Mouse (Mus musculus): ENCODE results near the gene Gm49510. TPM values are rescaled to one million over a fixed set of nuclear protein-coding genes. Genes with fewer than 3 reads are reported as not detected.

The Gm49510 gene
- total RNA-seq, 2 experiments from 2014 or later = not detected

DNA sequence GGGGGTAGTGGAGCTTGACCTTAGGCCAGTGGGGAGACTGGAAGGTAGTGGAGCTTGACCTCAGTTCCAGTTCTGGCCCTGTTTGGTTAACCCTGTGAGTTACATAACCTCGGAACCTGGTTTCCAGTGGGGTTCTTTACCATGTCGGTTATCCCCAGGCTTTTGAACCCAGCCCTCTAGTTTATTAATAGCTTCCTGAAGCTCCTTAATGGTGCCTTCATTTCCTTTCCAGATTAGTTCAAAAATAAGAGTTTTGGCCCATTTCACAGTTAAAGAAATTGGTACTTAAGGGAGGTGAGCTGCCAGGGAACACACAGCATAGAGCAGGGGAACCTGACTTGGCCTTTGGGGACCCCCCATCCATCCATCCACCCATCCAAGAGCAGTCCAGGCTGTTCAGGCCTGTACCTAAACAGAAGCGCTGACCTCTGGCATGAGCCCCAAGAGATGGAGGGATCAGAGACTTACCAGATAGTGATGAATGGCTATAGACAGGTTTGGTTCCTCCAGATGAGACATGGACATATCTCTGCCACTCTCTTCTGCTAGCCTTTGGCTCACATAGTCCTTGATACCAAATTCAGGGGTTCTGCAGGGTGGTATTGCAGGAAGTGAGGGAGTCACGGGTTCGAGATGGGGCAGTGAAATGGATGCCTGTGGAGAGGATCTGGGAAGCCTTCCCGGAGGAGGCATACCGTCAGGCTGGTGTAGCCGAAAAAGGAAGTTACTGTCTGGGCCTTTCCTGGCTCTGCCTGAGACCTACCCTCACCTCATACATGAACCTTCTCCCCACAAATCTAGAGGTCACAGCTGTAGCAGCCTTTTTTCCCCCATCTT is 15.6 kb downstream of the Gm49510 start:
- peak in 1 of 2 experiments; percentile 17 for DNase-seq (ENCODE audit: low spot score in 2 of 2)

DNA sequence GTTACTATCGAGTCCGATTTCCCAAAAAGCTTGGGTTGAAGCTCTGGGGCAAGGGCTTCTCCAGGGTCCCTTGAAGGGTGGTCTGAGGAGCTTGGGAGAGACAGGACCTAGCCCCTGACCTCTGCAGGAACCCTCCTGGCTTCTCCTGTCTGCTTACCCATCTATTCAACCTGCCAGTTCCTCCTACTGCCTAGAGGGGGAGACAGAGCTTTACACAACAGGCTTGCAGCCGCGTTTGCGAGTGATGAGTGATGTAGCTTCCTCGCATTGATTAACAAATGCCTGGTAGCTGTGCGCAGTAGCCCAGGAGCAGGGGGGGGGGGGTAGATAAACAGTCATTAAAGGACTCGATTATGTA is 16.2 kb downstream of the Gm49510 start:
- peak in 1 of 2 experiments; percentile 70 for DNase-seq (ENCODE audit: low spot score in 2 of 2)

DNA sequence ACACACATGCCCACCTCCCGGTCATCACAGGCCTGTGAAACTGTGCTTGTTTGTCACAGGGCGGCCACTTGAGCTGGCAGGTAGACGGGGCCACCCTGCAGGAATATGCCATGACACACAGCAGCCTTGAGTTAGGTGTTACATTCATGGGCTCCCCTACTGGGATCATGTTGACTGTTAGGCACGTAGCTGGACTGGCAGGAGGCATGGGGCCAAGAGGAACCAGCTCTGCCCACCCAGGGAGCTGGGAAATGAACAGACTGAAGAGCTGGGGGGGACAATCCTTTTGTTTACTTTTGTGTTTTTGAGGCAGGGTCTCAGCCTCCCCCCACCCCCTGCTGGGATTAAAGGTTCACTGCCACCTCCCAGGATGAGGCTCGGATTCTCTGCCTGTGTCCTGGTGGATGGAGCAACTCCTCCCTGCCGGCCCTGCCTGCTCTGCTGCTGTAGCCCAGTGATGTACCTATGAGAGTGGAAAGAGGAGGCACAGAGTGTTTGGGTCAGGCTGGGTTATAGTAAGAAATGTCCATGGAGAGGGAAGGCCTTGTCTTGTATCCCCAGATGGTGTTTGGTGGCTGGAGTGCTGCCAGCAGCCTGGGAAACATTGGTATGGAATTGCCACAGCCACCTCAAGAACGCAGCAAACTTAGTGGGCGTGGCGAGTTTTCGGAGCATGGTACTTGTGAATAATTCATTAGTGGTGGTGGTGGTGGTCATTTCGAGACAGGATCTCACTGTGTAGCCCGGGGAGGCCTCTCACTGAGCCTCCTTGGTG is 16.8 kb downstream of the Gm49510 start:
- peak in 1 of 2 experiments; percentile 37 for DNase-seq (ENCODE audit: low spot score in 2 of 2)

DNA sequence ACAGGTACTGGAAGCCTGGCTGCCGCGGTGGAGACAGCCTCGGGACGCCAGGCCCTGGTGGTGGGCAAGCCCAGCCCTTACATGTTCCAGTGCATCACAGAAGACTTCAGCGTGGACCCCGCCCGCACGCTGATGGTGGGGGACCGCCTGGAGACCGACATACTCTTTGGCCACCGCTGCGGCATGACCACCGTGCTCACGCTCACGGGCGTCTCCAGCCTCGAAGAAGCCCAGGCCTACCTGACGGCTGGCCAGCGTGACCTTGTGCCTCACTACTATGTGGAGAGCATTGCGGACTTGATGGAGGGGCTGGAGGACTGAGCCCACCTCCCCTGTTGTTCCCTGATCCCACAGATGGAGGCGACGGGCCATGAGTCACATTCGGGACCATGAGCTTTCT is 18.7 kb downstream of the Gm49510 start:
- DNase-seq (ENCODE audit: low spot score in 2 of 2) = peak in 1 of 2 experiments; percentile 19

DNA sequence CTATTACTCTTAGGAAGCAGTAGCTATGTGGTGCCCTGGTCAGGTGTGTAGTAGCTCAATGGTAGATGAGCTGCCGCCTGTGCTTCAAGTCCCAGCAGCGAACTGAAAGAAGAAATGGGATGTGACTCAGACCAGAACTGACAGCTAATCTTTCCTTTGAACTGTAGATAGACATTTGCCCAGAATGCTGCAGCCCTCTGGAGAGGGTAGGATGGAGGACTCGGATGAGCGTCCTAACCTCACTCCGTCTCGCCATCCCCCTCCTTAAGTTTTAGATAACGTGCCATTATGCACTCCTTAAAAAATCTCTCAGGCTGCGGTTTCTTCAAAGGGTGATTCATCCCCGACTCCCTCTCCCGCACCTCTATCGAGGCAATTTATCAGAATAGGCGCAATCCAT is 20.4 kb downstream of the Gm49510 start:
- DNase-seq (ENCODE audit: low spot score in 2 of 2) = no peak

DNA sequence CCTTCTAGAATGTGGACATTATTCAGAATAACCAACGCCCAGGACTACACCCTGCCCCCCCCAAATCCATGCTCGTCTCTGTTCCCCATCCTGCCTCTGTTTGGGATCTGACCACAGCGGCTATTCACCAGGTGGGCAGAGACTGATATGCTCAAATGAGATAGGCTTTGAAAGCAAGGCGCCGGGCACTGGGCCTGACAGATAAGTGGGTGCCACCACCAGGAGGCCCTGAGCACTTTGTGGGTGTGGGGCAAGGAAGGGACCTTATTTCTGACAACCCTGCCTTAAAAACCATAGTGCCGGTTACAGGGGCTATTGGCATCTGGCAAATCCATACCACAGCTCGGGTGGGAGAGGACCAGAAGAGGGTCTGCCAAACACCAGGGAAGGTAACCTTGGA is 23.2 kb downstream of the Gm49510 start:
- no peak for DNase-seq (ENCODE audit: low spot score in 2 of 2)

DNA sequence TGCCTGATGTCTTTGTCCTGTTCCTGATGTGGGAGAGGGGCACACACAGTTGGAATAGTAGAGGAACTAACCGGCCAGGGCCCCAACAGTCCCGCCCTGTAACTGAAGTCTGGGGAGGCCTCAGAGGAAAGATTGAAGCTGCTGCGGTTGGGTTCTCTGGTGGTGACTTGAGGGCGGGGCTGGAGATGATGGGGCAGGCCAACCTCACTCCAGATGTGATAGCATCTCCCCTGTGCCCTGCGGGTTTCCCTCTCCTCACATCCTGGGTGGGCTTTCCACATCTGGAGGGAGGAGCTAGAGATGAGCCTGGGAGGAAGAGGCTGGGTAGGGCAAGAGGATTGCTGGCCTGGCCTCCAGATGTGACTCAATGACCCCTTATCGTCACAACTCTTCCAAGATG is 24.1 kb downstream of the Gm49510 start:
- DNase-seq (ENCODE audit: low spot score in 2 of 2) = peak in 1 of 2 experiments; percentile 13

DNA sequence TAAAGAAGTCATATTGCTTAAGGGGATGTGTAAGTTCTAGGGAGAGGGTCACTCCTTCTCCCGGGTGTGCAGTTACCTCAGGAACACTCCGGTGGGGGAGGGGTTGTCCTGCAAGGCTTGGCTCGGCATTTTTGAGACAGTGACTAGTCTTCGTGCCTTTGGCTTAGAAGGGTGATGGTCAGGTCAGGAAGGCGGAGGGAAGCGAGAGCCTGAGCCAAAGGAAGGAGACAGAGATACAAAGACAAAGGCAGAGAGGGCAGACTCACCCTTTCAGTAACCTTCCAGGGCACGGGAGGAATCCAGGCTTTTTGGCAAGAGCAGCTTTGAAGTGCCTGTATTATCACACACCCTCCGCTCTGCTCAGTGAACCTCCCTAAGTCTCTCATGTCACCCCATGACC is 25.7 kb downstream of the Gm49510 start:
- no peak for DNase-seq (ENCODE audit: low spot score in 2 of 2)

DNA sequence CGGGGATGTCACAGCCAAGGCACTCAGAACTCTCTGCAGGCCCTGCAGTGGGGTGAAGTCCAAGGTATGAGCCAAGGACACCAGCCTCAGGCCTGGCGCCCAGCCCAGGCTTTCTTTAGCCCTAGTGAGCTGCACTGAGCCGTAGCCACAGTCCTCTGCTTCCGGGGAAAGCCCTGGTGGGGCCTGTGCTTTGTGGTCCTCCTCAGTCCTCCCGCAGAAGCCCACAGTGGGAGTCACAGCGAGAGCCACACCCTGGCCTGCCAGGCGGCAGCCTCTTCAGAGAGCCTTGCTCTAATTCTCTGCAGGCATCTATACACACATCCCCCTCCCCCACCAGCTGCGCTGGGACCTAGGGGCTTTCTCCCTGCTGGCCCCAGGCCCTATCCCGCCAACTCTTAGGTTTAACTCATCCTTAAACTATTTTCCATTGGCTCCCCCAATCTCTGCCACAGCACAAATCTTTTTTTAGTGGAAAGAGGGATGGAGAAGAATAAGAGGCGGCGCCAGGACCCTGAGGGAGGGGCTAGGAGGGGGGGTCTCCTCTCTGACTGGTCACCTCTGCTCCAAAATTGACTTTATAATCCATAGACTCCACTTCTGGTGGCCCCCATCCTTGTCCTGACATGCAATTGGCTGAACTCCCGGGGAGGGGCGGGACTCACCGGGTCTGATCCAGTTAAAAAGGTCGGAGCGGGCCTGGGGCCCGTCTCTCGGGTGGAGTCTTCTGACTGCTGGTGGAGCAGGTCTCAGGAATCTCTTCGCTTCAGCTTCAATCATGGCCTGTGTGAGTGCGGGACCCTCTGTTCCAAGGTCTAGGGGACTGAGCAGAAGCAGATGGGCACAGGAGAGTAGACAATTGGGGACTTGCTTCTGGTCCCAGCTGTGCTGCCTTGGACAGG is 26.8 kb downstream of the Gm49510 start, which contains the start of gene Lgals1:
TSS of gene Lgals1 (plus strand) at position 705 of the 899 bp plus-strand sequence.
- DNase-seq (ENCODE audit: low spot score in 2 of 2) = peak; percentile 93 to 96

DNA sequence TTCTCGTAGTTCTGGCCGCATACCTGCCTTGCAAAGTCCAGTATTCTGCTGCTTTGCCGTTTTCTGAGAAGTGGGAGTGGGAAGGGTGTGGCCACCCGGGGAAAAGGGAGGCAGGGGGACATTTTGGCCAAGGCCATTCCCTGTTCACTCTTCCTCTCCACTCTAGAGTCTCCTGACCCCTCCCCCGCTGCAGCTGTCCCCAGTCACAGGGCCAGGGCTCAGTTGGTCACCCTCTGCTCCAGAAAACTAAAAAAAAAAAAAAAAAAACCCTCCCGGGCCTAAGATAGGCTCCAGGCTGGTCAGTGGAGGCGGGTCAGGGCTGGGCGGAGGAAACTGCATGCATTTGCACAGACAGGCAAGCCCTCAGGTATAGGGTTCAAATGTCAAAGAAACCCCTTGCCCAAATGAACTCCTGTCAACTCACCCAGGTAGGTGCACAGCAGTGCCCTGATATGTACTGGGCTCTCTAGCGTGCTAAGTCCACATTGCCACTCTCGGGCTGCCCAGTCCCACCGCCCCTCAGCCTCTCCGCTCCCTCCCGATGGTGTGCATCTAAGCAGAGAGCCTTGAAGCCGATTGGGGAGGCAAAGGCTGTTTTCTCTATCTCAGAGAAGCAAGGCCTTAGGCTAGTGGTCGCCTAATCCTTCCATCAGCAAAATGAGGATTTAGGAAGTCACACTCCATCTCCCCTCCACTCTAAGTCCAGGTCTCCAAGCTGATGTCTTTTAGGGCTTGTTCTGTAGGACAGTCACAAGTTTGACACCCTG is 27.7 kb downstream of the Gm49510 start:
- peak in 1 of 2 experiments; percentile 76 for DNase-seq (ENCODE audit: low spot score in 2 of 2)

DNA sequence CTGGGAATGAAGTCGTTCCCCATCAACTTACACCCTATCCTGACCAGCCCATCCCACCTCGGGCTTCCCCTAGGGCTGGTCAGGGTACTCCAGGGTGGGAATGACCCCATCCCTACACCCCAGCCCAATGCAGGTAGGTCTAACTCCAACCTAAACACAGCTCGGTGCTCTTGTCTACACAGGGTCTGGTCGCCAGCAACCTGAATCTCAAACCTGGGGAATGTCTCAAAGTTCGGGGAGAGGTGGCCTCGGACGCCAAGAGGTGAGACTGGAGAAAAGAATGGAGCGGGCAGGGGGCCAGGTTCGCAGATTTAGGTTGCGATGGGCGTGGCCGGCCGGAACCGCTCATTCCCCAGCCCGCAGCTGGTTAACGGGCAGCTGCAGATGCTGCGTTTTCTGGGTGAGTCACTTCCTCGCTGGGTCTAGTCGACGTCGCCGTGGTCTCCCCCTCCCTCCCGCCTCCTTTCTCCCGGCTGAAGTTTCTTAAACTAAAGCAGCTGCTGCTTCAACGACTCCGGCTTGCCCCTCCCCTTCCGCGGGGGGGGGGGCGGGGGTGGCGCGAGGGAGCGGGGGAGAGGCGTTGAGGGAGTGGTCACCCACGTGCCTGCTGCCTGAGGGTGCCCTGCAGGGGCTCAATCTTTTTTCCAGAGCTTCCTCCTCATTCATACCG is 28.5 kb downstream of the Gm49510 start:
- DNase-seq (ENCODE audit: low spot score in 2 of 2) = peak; percentile 68 to 84

DNA sequence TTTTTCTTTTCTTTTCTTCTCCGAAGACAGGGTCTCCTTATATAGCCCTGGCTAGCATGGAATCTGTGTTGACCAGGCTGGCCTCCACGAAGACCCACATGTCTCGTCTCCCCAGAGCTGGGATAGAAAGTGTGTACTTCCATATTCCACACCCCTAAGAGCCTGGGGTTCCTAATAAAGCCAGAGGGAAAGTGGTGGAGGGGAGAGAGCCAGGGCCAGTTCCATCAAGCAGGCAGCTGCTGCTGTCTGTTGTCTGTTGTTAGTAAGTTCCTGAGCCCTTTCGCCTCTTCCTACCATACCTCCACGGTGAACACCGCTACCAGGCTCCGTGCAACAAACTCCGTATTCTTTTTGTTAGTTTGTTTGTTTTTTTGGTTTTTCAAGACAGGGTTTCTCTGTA is 29.1 kb downstream of the Gm49510 start:
- DNase-seq (ENCODE audit: low spot score in 2 of 2) = no peak

DNA sequence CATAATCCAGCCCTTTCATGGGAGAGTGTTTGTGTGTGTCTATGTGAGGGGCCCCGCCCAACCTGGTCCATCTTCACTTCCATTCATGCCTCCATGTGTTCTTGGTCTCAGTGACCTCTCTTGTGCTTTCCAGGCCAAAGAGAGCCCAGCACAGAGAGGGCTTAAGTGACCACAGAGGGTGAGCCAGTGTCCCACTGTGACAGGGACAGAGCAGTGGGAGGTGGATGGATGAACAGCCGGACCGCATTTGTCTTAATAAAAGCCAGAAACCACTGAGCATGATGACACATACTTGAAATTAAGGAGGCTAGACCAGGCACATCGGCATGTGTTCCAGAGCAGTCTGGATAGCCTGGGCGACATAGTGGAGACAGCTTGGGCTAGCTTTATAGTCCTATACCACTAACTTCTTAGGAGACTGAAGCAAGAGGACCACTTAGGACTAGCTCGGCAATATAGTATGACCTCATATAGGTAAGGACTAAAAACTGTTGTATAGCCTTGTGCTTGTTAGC is 30.8 kb downstream of the Gm49510 start:
- DNase-seq (ENCODE audit: low spot score in 2 of 2) = no peak

DNA sequence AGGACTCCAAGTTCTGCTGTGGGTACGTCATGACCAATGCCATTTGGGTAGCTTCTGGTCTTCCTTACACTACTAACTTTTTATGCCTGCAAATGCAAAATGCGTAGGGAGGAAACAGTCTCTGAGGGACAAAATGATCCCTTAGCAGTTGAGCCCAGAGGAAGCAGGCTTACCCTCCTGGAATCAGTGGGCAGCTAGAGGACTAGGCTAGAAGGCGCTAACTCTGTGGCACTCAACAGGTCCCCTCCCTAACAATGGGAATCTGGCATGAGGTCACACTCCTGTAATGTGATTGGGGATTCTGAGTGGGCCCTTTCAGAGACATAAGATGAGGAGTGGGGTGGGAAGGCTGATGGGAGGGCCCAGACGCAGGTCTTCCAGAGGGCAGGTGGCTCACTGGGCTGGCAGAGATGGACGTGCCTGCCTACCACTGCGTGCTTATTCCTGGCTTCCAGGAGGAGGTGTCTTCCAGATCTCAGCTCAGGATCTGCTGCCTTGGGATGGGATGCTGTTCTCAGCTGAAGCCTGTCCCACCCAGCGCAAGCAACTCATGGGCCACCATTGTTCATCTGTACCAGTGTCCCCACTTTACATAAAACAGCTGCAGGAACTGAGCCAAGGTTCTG is 31.4 kb downstream of the Gm49510 start:
- DNase-seq (ENCODE audit: low spot score in 2 of 2) = no peak

DNA sequence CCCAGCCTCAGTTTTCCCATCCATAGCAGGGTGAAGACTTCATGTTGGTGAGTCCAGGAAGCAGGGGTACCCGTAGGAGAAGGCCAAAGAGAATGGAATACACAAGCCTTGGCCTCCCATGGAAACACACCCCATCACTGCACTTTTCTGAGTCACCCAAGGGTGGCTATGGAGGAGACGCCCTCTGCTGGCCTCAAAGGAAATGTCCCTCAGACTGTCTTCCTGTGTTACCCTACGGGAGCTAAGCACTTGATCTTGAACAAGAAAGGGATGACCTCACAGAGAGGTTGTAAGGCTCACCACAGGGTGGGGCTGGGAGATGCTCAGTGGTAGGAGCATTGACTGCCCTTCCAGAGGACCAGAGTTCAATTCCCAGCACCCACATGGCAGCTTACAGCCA is 32.1 kb downstream of the Gm49510 start:
- DNase-seq (ENCODE audit: low spot score in 2 of 2) = peak in 1 of 2 experiments; percentile 56

DNA sequence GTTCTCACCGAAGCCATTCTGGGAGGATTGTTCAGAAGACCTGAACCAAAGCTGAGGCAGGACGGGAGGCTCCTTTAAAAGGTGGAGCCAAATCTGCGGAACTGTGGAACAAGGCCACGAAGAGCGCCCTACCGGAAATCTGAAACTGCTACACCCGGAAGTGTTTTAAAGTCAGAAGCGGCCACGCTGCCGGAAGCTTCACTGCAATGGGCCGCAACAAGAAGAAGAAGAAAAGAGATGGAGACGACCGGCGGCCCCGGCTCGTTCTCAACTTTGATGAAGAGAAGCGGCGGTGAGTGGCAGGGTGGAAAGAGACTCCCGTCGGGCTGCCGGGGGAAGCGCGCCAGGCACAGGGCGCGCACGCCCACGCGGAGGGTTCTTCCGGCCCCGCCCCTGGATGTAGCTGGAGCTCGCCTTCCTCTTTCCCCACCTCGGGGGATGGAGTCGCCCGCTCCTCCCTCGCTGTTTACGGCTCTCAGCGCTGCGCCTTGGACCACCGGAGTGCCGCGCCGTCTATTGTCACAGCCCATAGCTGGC is 35.4 kb downstream of the Gm49510 start, which contains the start of gene Nol12:
TSS of gene Nol12 (plus strand) at position 150 of the 537 bp plus-strand sequence.
- peak; percentile 65 to 81 for DNase-seq (ENCODE audit: low spot score in 2 of 2)

DNA sequence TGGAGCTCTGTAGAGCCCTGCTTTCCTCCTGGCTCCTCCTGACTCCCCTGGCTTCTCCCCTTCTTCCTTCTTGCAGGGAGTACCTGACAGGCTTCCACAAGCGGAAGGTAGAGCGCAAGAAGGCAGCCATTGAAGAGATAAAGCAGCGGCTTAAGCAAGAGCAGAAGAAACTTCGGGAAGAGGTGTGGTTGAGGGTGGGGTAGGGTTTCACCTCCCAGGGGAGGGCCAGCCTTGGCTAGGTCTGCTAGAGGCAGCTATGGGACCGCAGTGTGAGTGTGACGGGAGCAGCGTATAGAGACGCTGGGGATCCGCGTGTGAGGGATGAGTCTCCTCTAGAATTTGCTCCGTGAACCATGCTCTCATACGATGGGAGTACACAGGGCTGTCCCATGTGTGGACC is 36.9 kb downstream of the Gm49510 start:
- no peak for DNase-seq (ENCODE audit: low spot score in 2 of 2)

DNA sequence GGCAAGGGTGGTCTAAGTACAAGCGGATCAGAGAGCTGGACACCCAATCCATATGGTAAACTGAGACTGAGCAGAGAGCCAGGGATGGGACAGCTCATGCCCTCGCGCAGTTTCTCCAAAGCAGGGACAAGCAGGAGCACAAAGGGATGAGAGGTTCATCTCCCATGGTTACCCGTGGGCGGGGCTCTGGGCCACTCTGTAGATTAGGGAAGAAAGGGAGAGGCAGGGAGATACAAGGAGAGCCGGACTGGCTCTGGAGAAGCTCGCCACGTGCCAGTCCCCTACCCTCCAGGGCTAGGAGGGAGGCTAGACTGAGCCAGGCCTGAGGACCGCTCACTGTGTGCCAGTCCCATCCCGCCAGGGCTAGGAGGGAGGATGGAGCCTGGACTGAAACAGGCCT is 37.8 kb downstream of the Gm49510 start:
- no peak for DNase-seq (ENCODE audit: low spot score in 2 of 2)

DNA sequence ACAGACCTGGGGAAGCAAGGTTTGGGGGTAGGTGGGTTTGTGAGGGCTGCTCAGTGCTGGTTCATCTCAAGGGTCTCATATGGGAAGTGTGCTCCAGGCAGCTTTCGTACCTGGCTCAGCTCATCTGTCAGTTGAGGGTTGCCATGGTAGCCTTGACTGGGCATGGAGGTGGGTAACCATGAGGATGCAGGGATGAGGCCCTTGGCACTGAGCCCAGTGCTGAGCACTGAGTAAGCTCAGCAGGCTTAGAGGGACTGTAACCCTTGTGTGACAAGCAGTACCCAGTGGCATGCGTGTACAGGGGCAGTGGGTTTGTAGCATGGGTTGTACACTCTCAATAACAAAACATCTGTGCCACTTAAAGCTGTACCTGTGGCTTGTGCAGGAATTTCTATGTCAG is 38.5 kb downstream of the Gm49510 start:
- DNase-seq (ENCODE audit: low spot score in 2 of 2) = no peak

Data from gastrocnemius, postnatal 4 days (tissue).